Mouse (Mus musculus) fat pad, adult 2 months (tissue): ENCODE results near the gene Gm17093.
"Not testable (repeated sequence)": the region's sequence is repeated elsewhere in the genome, so short reads cannot be mapped to it uniquely, and the experiment has no call there.

Experiments used
- DNase-seq: peaks from one replicate; pipeline ENCODE4 v3.0.0-alpha.2; 2011; ENCODE audit warnings: low read depth, low spot score; ENCODE audit errors: extremely low read depth

Gene Gm17093

GRCm38 (mm10) chr14:44517976-44518375, at the start of gene Gm17093:
Gm17093 (plus strand) TSS chr14:44518276.
- not testable (repeated sequence) for DNase-seq

DNA sequence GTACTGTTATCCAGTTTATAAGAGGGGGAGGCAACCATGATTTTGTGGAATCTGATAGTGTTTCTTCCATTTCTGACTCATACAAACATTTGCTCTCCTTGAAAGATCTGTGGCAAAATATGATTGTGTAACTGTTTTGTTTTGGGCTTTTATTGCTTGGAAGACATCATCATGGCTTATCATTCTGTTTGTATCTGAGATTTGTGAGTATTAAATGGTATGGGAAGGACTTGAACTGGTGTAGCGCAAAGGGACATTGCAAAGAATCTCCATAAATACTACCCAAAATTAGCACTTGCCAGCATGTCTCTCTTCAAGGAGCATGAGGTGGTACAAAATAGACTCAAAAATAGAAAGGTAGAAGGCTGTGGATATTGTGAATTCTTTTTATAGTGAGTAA, 25.9 kb upstream of the Gm17093 start, which contains the start of gene BC061237:
TSS of gene BC061237 (plus strand) at position 301 of the 400 bp plus-strand sequence.
- not testable (repeated sequence) for DNase-seq

DNA sequence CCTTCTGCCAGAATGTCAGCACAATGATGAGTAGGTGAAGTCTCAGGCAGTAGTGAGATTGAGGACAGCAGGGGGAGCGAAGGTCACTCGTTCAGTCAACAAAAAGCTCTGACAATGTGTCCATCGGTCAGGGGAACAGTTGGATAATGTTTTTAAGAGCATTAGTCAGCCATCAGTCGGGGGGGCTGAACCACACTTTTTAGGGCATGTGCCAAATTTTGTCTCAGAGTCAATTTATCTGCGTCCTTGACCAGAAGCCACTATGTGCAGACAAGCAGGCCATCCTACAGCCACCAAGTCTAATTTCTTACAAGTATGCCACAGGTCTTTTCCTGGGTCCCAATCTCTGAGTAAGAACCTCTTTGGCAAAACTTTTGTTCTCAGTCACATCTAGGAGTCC, 29.9 kb downstream of the Gm17093 start:
- not testable (repeated sequence) for DNase-seq
